Mouse (Mus musculus): ENCODE results near the gene Zfp451. TPM values are rescaled to one million over a fixed set of nuclear protein-coding genes. Genes with fewer than 3 reads are reported as not detected.

Zfp451 gene
- polyA plus RNA-seq, 1 experiment from 2014 or later, result 48.5 TPM

GRCm38 (mm10) chr1:33738681-33739278, 75.6 kb downstream of the Zfp451 start:
- H3K4me2 ChIP-seq (ENCODE audit: low read depth, low read length, severe bottlenecking), result no peak overlapping the region
- WGBS, result 86% methylated on average over 11 of the region's 11 CpGs
- H3K27ac ChIP-seq (ENCODE audit: low read depth, low read length), result no peak overlapping the region
- H3K27me3 ChIP-seq (ENCODE audit: control insufficient read depth, insufficient read depth, low read length), result no peaks in the 10 kb centered on the region
- no peak overlapping the region for H3K4me3 ChIP-seq (ENCODE audit: low read depth, low read length)
- H3K9me3 ChIP-seq (ENCODE audit: control insufficient read depth, low read length), result no peaks in the 10 kb centered on the region
- no peak overlapping the region for H3K9ac ChIP-seq (ENCODE audit: low read length)
- H3K36me3 ChIP-seq (ENCODE audit: control insufficient read depth, insufficient read depth, low read length), result peaks cover 9% of the 10 kb centered on the region; the same call in 1 of the 2 replicates
- DNase-seq (ENCODE audit: low spot score) (no peak), ATAC-seq (replicated peaks; ENCODE audit: low FRiP score) (no peak)
- no peaks in the 10 kb centered on the region for H3K4me1 ChIP-seq (replicated peaks; ENCODE audit: control insufficient read depth, insufficient read depth, low read length)

GRCm38 (mm10) chr1:33738281-33738680, 76.1 kb downstream of the Zfp451 start:
- DNase-seq (ENCODE audit: low spot score) (no peak), ATAC-seq (replicated peaks; ENCODE audit: low FRiP score) (no peak)
- no peaks in the 10 kb centered on the region for H3K4me1 ChIP-seq (replicated peaks; ENCODE audit: control insufficient read depth, insufficient read depth, low read length)
- H3K9ac ChIP-seq (ENCODE audit: low read length), result no peak overlapping the region
- H3K4me3 ChIP-seq (ENCODE audit: low read depth, low read length), result no peak overlapping the region
- no peaks in the 10 kb centered on the region for H3K9me3 ChIP-seq (ENCODE audit: control insufficient read depth, low read length)
- H3K4me2 ChIP-seq (ENCODE audit: low read depth, low read length, severe bottlenecking), result no peak overlapping the region
- peaks cover 9% of the 10 kb centered on the region; the same call in 1 of the 2 replicates for H3K36me3 ChIP-seq (ENCODE audit: control insufficient read depth, insufficient read depth, low read length)
- no peaks in the 10 kb centered on the region for H3K27me3 ChIP-seq (ENCODE audit: control insufficient read depth, insufficient read depth, low read length)
- no peak overlapping the region for H3K27ac ChIP-seq (ENCODE audit: low read depth, low read length)
- 91% methylated on average over 11 of the region's 11 CpGs for WGBS

- 85% methylated on average over 5 of the region's 5 CpGs for WGBS
- Histone ChIP-seq H3K27me3 (ENCODE audit: control insufficient read depth, insufficient read depth, low read length) (no peaks in the 10 kb centered on the region), H3K27ac (ENCODE audit: low read depth, low read length) (no peak overlapping the region), H3K4me2 (ENCODE audit: low read depth, low read length, severe bottlenecking) (no peak overlapping the region), H3K4me3 (ENCODE audit: low read depth, low read length) (no peak overlapping the region), H3K9me3 (ENCODE audit: control insufficient read depth, low read length) (no peaks in the 10 kb centered on the region), H3K36me3 (ENCODE audit: control insufficient read depth, insufficient read depth, low read length) (peaks cover 9% of the 10 kb centered on the region; the same call in 1 of the 2 replicates), H3K4me1 (replicated peaks; ENCODE audit: control insufficient read depth, insufficient read depth, low read length) (no peaks in the 10 kb centered on the region), H3K9ac (ENCODE audit: low read length) (no peak overlapping the region)
- DNase-seq (ENCODE audit: low spot score), result no peak
- ATAC-seq (replicated peaks; ENCODE audit: low FRiP score), result no peak
Observed at GRCm38 (mm10) chr1:33734001-33734685, 80.3 kb downstream of the Zfp451 start.

GRCm38 (mm10) chr1:33733044-33733443, 81.4 kb downstream of the Zfp451 start:
- ATAC-seq (replicated peaks; ENCODE audit: low FRiP score), result no peak
- H3K9ac ChIP-seq (ENCODE audit: low read length), result no peak overlapping the region
- no peak for DNase-seq (ENCODE audit: low spot score)
- no peaks in the 10 kb centered on the region for H3K9me3 ChIP-seq (ENCODE audit: control insufficient read depth, low read length)
- no peaks in the 10 kb centered on the region for H3K27me3 ChIP-seq (ENCODE audit: control insufficient read depth, insufficient read depth, low read length)
- no peak overlapping the region for H3K4me2 ChIP-seq (ENCODE audit: low read depth, low read length, severe bottlenecking)
- no peak overlapping the region for H3K4me3 ChIP-seq (ENCODE audit: low read depth, low read length)
- H3K36me3 ChIP-seq (ENCODE audit: control insufficient read depth, insufficient read depth, low read length), result peaks cover 7% of the 10 kb centered on the region; the same call in 1 of the 2 replicates
- H3K27ac ChIP-seq (ENCODE audit: low read depth, low read length), result no peak overlapping the region
- H3K4me1 ChIP-seq (replicated peaks; ENCODE audit: control insufficient read depth, insufficient read depth, low read length), result no peaks in the 10 kb centered on the region
- 88% methylated on average over 9 of the region's 9 CpGs for WGBS

- H3K9me3 ChIP-seq (ENCODE audit: control insufficient read depth, low read length), result no peaks in the 10 kb centered on the region
- 0 out of 2 replicates have a peak, but pooled peaks cover 2% of the 10 kb centered on the region for H3K4me1 ChIP-seq (replicated peaks; ENCODE audit: control insufficient read depth, insufficient read depth, low read length)
- no peak overlapping the region for H3K9ac ChIP-seq (ENCODE audit: low read length)
- 93% methylated on average over 5 of the region's 5 CpGs for WGBS
- ATAC-seq (replicated peaks; ENCODE audit: low FRiP score) (no peak), DNase-seq (ENCODE audit: low spot score) (no peak)
- no peaks in the 10 kb centered on the region for H3K27me3 ChIP-seq (ENCODE audit: control insufficient read depth, insufficient read depth, low read length)
- no peak overlapping the region for H3K27ac ChIP-seq (ENCODE audit: low read depth, low read length)
- H3K36me3 ChIP-seq (ENCODE audit: control insufficient read depth, insufficient read depth, low read length), result peaks cover 7% of the 10 kb centered on the region; the same call in 1 of the 2 replicates
- no peak overlapping the region for H3K4me2 ChIP-seq (ENCODE audit: low read depth, low read length, severe bottlenecking)
- no peak overlapping the region for H3K4me3 ChIP-seq (ENCODE audit: low read depth, low read length)
Observed at GRCm38 (mm10) chr1:33725086-33725485, 89.3 kb downstream of the Zfp451 start.

- WGBS, result 87% methylated on average over 6 of the region's 6 CpGs
- Histone ChIP-seq H3K9me3 (ENCODE audit: control insufficient read depth, low read length) (no peaks in the 10 kb centered on the region), H3K4me2 (ENCODE audit: low read depth, low read length, severe bottlenecking) (no peak overlapping the region), H3K4me3 (ENCODE audit: low read depth, low read length) (no peak overlapping the region), H3K9ac (ENCODE audit: low read length) (no peak overlapping the region), H3K27me3 (ENCODE audit: control insufficient read depth, insufficient read depth, low read length) (no peaks in the 10 kb centered on the region), H3K36me3 (ENCODE audit: control insufficient read depth, insufficient read depth, low read length) (peaks cover 7% of the 10 kb centered on the region; the same call in 1 of the 2 replicates), H3K4me1 (replicated peaks; ENCODE audit: control insufficient read depth, insufficient read depth, low read length) (0 out of 2 replicates have a peak, but pooled peaks cover 2% of the 10 kb centered on the region), H3K27ac (ENCODE audit: low read depth, low read length) (no peak overlapping the region)
- ATAC-seq (replicated peaks; ENCODE audit: low FRiP score), result no peak
- no peak for DNase-seq (ENCODE audit: low spot score)
Observed at GRCm38 (mm10) chr1:33724516-33724915, 89.9 kb downstream of the Zfp451 start.

GRCm38 (mm10) chr1:33721020-33721419, 93.4 kb downstream of the Zfp451 start:
- Histone ChIP-seq H3K36me3 (ENCODE audit: control insufficient read depth, insufficient read depth, low read length) (peaks cover 2% of the 10 kb centered on the region; the same call in 1 of the 2 replicates), H3K4me2 (ENCODE audit: low read depth, low read length, severe bottlenecking) (peak overlapping the region; percentile 41; the same call in 1 of the 2 replicates)
- ATAC-seq (replicated peaks; ENCODE audit: low FRiP score), result no peak

GRCm38 (mm10) chr1:33720231-33720630, 94.2 kb downstream of the Zfp451 start:
- Histone ChIP-seq H3K9me3 (ENCODE audit: control insufficient read depth, low read length) (no peaks in the 10 kb centered on the region), H3K27me3 (ENCODE audit: control insufficient read depth, insufficient read depth, low read length) (no peaks in the 10 kb centered on the region), H3K27ac (ENCODE audit: low read depth, low read length) (peak overlapping the region; percentile 80), H3K4me2 (ENCODE audit: low read depth, low read length, severe bottlenecking) (peak overlapping the region; percentile 68), H3K4me3 (ENCODE audit: low read depth, low read length) (peak overlapping the region; percentile 81), H3K4me1 (replicated peaks; ENCODE audit: control insufficient read depth, insufficient read depth, low read length) (0 out of 2 replicates have a peak, but pooled peaks cover 2% of the 10 kb centered on the region), H3K9ac (ENCODE audit: low read length) (peak overlapping the region; percentile 91), H3K36me3 (ENCODE audit: control insufficient read depth, insufficient read depth, low read length) (peaks cover 2% of the 10 kb centered on the region; the same call in 1 of the 2 replicates)
- ATAC-seq (replicated peaks; ENCODE audit: low FRiP score) (no peak), DNase-seq (ENCODE audit: low spot score) (no peak)
- WGBS, result under 1% methylated on average over 41 of the region's 41 CpGs

More at GRCm38 (mm10) chr1:33721020-33721419, 93.4 kb downstream of the Zfp451 start:
- H3K27me3 ChIP-seq (ENCODE audit: control insufficient read depth, insufficient read depth, low read length), result no peaks in the 10 kb centered on the region
- H3K27ac ChIP-seq (ENCODE audit: low read depth, low read length), result no peak overlapping the region
- WGBS, result 84% methylated on average over 7 of the region's 7 CpGs
- H3K9ac ChIP-seq (ENCODE audit: low read length), result peak overlapping the region; percentile 32
- no peaks in the 10 kb centered on the region for H3K9me3 ChIP-seq (ENCODE audit: control insufficient read depth, low read length)
- no peak for DNase-seq (ENCODE audit: low spot score)
- H3K4me1 ChIP-seq (replicated peaks; ENCODE audit: control insufficient read depth, insufficient read depth, low read length), result 0 out of 2 replicates have a peak, but pooled peaks cover 2% of the 10 kb centered on the region
- H3K4me3 ChIP-seq (ENCODE audit: low read depth, low read length), result peak overlapping the region; percentile 81
